Mouse (Mus musculus) liver, postnatal 0 days (tissue): Measurements from ENCODE around the gene Actr10. TPM values are rescaled to one million over a fixed set of nuclear protein-coding genes. Genes with fewer than 3 reads are reported as not detected.

Experiments used
- ATAC-seq: fragments of 200-750 bp; cut with Nextera tagmentation; 2 replicates; pipeline ENCODE4 v1.8.0; 2017; ENCODE audit warnings: mild to moderate bottlenecking, moderate library complexity
- DNase-seq: peaks from one replicate; pipeline ENCODE4 v3.0.0-alpha.2; 2016
- H3K27ac ChIP-seq: fragments of 300-500 bp; sonication (generic); 2 replicates; pipeline ENCODE4 v1.5.1; 2014; ENCODE audit warnings: antibody characterized with exemption, moderate library complexity, mild to moderate bottlenecking, low read depth
- H3K27me3 ChIP-seq: fragments of 300-500 bp; sonication (generic); 2 replicates; pipeline ENCODE4 v1.6.1; 2014; ENCODE audit warnings: low read length, control low read depth, mixed read lengths; ENCODE audit not compliant: insufficient read depth
- H3K36me3 ChIP-seq: fragments of 300-500 bp; sonication (generic); replicated peaks from 2 replicates; pipeline ENCODE4 v1.6.1; 2014; ENCODE audit warnings: mild to moderate bottlenecking, control low read depth, low read length, moderate library complexity, mixed read lengths; ENCODE audit not compliant: insufficient read depth
- H3K4me1 ChIP-seq: fragments of 300-500 bp; sonication (generic); 2 replicates; pipeline ENCODE4 v1.6.1; 2014; ENCODE audit warnings: antibody characterized with exemption, mild to moderate bottlenecking, control low read depth; ENCODE audit not compliant: insufficient read depth
- H3K4me2 ChIP-seq: fragments of 300-500 bp; sonication (generic); 2 replicates; pipeline ENCODE4 v1.6.1; 2014; ENCODE audit warnings: low read depth, mild to moderate bottlenecking, low read length, moderate library complexity, mixed read lengths
- H3K4me3 ChIP-seq: fragments of 300-500 bp; sonication (generic); 2 replicates; pipeline ENCODE4 v1.5.1; 2014; ENCODE audit warnings: low read depth, low read length
- H3K9ac ChIP-seq: fragments of 300-500 bp; sonication (generic); replicated peaks from 2 replicates; pipeline ENCODE4 v1.6.1; 2014; ENCODE audit warnings: mild to moderate bottlenecking, moderate library complexity
- H3K9me3 ChIP-seq: fragments of 300-500 bp; sonication (generic); 2 replicates; pipeline ENCODE4 v1.6.1; 2016; ENCODE audit warnings: mild to moderate bottlenecking, control low read depth, low read length, mixed read lengths
- CTCF ChIP-seq: sonication (generic); IDR thresholded peaks from 2 replicates; pipeline ENCODE4 v1.5.1; 2016; ENCODE audit warnings: antibody characterized with exemption, low read depth
- EP300 ChIP-seq: IDR thresholded peaks from 2 replicates; pipeline ENCODE4 v1.6.1; 2016; ENCODE audit warnings: antibody characterized with exemption, low read depth, mild to moderate bottlenecking
- WGBS: fragments of 180-500 bp; shearing (Covaris S2); extraction: QIAGEN DNeasy Blood & Tissue Kit; methylation state at CpG from one replicate; pipeline ENCODE4 v1.1.7; 2014; ENCODE audit not compliant: insufficient replicate concordance; 5-methylcytosine and 5-hydroxymethylcytosine counted together
- polyA plus RNA-seq: library from polyadenylated mRNA; unstranded; fragments of >200 nt; fragmentation: Nextera tagmentation; extraction: Ambion mirVana; gene quantifications from 2 replicates; pipeline ENCODE4 v1.2.1, GENCODE M21; 2015

Actr10 gene
- polyA plus RNA-seq, 1 experiment from 2014 or later: 108 TPM

DNA sequence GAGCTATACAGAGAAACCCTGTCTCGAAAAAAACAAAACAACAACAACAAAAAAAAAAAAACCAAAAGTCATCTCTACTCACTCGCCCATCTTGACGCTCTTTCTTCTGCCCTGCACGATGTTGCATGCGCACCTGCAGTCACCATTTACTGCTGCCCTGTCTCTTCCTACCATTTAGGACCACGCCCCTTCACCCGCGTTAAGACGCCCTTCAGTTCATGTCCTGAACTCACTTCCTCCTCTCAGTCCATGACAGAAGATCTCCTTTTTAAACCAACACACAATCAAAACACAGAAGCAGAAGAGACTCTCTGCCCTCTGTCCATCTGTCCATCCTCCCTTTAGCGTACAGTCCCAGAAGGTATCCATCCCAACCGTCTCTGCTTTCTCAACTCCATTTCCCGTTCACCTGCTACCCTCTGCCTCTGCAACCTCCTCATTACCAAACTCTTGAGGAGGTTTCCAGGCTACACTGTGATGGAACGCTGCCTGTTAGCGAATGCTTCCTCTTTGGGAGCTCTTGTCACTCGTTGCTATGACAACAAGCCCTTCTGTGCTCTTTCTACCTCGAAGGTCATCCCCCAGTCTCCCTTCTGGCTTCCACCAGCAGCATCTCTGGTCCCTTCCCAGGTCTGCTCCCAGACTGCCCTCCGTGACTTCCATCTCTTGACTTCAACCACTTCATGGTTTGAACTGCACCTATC lies 25.8 kb upstream of the Actr10 start:
- H3K27me3 ChIP-seq: no peaks in the 10 kb centered on the region
- H3K4me3 ChIP-seq: no peak overlapping the region
- DNase-seq (no peak), ATAC-seq (no peak)
- H3K4me2 ChIP-seq: no peak overlapping the region
- WGBS: 47% methylated on average over 17 of the region's 17 CpGs
- H3K9ac ChIP-seq: no peak overlapping the region
- H3K4me1 ChIP-seq: no peaks in the 10 kb centered on the region
- no peak overlapping the region for H3K27ac ChIP-seq
- no peaks in the 10 kb centered on the region for H3K9me3 ChIP-seq
- H3K36me3 ChIP-seq: no peaks in the 10 kb centered on the region
- no peak for TF ChIP-seq CTCF
- no peak for TF ChIP-seq EP300

DNA sequence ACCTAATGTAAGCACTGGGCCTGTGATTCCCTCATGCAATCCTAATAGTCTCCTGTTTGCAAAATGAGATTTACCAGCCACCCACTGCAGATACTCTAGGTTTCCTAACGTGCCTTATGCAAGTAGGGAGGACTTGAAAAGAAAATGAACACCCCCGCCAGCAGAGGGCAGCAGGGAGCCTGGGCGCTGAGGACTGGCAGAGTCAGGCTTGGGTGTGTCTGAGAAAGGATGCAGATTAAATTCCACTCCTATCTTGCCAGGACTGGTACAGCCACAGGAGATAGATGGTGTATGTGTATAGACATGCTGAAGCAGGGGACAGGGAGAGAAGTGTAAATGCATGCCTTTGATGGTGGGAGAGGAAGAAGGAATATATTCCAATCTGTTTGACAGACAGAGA lies 24.2 kb upstream of the Actr10 start:
- TF ChIP-seq EP300: no peak
- TF ChIP-seq CTCF: peak; percentile 90
- Histone ChIP-seq H3K27me3 (no peaks in the 10 kb centered on the region), H3K27ac (no peak overlapping the region), H3K4me3 (no peak overlapping the region), H3K9me3 (no peaks in the 10 kb centered on the region), H3K4me2 (no peak overlapping the region), H3K36me3 (no peaks in the 10 kb centered on the region), H3K4me1 (no peaks in the 10 kb centered on the region), H3K9ac (no peak overlapping the region)
- WGBS: 21% methylated on average over 3 of the region's 3 CpGs
- ATAC-seq (peak; percentile 20; the same call in 1 of the 2 replicates), DNase-seq (peak; percentile 86)

DNA sequence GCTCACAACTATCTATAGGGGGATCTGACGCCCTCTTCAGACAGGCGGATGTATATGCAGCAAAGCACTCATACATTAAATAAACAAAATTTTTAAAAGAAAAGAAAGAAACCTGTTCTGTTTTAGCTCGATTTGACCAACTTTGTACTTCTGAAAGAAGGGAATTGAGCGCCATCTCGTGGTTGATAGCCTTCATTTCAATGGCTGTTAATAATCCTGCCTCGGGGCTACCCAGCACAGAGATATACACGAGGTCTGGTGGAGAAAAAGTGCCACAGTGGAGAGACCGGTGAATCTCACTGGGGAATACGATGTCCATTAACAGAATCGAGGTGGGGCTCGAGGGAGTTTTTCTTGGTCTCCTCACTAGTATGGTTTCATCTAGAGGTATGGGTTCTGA lies 23.3 kb upstream of the Actr10 start:
- Histone ChIP-seq H3K9ac (no peak overlapping the region), H3K9me3 (no peaks in the 10 kb centered on the region), H3K36me3 (no peaks in the 10 kb centered on the region), H3K27ac (no peak overlapping the region), H3K27me3 (no peaks in the 10 kb centered on the region), H3K4me3 (no peak overlapping the region), H3K4me1 (no peaks in the 10 kb centered on the region), H3K4me2 (no peak overlapping the region)
- whole genome bisulfite sequencing: 48% methylated on average over 11 of the region's 11 CpGs
- DNase-seq (no peak), ATAC-seq (no peak)
- TF ChIP-seq EP300: no peak
- TF ChIP-seq CTCF: peak; percentile 65

DNA sequence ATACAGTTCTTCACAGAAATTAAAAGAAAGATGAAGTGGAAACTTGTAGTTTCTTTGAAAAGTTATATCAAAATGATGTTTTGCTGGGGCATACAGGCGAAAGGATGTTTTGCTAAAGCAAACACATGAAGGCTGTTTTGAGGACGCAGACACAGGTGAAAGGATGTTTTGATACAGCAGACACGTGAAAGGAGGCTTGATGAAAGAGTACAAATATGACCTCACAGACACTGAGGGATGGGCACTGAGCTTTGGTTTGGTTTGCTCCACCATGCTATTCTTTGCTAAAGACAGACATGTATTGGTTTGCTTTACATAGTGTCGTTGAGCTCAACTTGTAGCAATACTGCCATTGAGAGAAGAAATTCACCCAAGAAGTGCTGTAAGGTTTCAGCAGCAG lies 7.9 kb upstream of the Actr10 start:
- Histone ChIP-seq H3K9ac (no peak overlapping the region), H3K4me1 (no peaks in the 10 kb centered on the region), H3K4me2 (no peak overlapping the region), H3K9me3 (no peaks in the 10 kb centered on the region), H3K4me3 (no peak overlapping the region), H3K27ac (no peak overlapping the region), H3K36me3 (no peaks in the 10 kb centered on the region), H3K27me3 (no peaks in the 10 kb centered on the region)
- TF ChIP-seq CTCF (no peak), EP300 (no peak)
- DNase-seq (no peak), ATAC-seq (no peak)
- 77% methylated on average over 4 of the region's 4 CpGs for WGBS

DNA sequence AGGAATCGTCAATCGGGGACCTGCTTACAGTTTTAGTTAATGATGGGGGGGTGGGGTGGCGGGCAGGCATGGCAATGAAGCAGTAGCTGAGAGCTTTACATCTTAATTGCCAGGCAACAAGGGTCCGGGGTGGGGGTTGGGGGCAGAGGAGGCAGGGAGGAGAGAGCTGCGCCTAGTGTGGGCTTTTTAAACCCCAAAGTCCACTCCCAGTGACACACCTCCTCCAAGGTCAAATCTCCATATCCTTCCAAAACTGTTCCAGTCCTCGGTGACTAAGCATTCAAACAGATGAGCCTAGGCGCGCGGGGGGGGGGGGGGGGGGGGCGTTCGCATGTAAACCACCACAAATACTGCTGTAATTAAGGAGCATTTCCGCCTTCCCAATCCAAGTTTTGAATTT lies 507 bp upstream of the Actr10 start:
- peak overlapping the region; percentile 92 for H3K9ac ChIP-seq
- peaks cover 7% of the 10 kb centered on the region for H3K36me3 ChIP-seq
- peaks cover 3% of the 10 kb centered on the region; the same call in 1 of the 2 replicates for H3K4me1 ChIP-seq
- TF ChIP-seq EP300: no peak
- no peak for TF ChIP-seq CTCF
- H3K4me2 ChIP-seq: peak overlapping the region; percentile 82
- ATAC-seq (peak; percentile 35), DNase-seq (peak; percentile 31)
- peak overlapping the region; percentile 87 for H3K27ac ChIP-seq
- H3K27me3 ChIP-seq: no peaks in the 10 kb centered on the region
- 34% methylated on average over 8 of the region's 12 CpGs for WGBS
- no peaks in the 10 kb centered on the region for H3K9me3 ChIP-seq
- H3K4me3 ChIP-seq: peak overlapping the region; percentile 89

DNA sequence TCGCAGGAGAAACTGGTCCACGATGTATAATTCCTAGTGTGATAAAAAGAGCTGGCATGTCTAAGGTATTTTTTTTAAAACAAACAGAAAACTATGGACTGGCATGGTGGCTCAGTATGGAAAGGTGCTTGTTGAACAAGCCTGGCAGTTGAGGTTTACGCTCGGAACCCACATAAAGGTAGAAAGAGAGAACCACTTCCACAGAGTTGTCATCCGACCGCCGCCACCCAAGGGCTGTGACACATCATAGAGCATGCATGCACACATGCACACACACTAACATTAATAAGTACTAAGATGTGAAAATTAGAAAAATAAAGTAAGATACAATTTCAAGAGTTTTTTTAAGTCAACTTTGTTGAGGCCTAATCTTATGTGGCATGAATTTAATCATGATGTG lies 3.1 kb downstream of the Actr10 start:
- ATAC-seq: no peak
- H3K9me3 ChIP-seq: no peaks in the 10 kb centered on the region
- no peak overlapping the region for H3K27ac ChIP-seq
- no peak for DNase-seq
- H3K4me2 ChIP-seq: no peak overlapping the region
- WGBS: 96% methylated on average over 7 of the region's 7 CpGs
- no peak for TF ChIP-seq CTCF
- TF ChIP-seq EP300: no peak
- H3K27me3 ChIP-seq: no peaks in the 10 kb centered on the region
- no peak overlapping the region for H3K9ac ChIP-seq
- H3K4me1 ChIP-seq: peaks cover 3% of the 10 kb centered on the region; the same call in 1 of the 2 replicates
- no peak overlapping the region for H3K4me3 ChIP-seq
- H3K36me3 ChIP-seq: peaks cover 33% of the 10 kb centered on the region

DNA sequence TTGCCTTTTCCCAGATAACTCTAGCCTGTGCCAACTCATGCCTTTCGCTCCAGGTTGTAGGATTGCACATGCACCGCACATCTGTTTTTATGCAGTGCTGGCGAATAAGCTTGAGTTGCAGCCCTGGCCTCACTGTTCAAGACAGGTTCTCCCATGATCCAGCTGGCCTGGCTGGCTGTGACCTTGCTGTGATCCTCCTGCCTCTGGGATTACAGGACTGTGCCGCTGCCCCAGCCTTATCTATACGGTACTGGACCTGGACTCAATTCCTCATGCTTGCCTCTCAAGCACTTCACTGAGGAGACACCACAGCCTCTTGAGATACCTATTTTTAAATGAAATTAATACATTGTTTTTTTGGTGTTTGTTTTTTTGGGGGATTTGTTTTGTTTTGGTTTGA lies 6.5 kb downstream of the Actr10 start:
- ATAC-seq (no peak), DNase-seq (no peak)
- peaks cover 3% of the 10 kb centered on the region; the same call in 1 of the 2 replicates for H3K4me1 ChIP-seq
- 88% methylated on average over 5 of the region's 5 CpGs for WGBS
- H3K27ac ChIP-seq: no peak overlapping the region
- H3K4me2 ChIP-seq: no peak overlapping the region
- H3K27me3 ChIP-seq: no peaks in the 10 kb centered on the region
- H3K36me3 ChIP-seq: peaks cover 43% of the 10 kb centered on the region
- TF ChIP-seq CTCF (no peak), EP300 (no peak)
- H3K9me3 ChIP-seq: no peaks in the 10 kb centered on the region
- no peak overlapping the region for H3K4me3 ChIP-seq
- H3K9ac ChIP-seq: no peak overlapping the region
